Comparison of ENCODE assay signal across 13 mouse cellular contexts in genomic region chr2:164886617-164887016, GRCm38 (mm10). TPM values are rescaled to one million over a fixed set of nuclear protein-coding genes. Genes with fewer than 3 reads are reported as not detected.
DNase-seq lines count a peak whose midpoint lies in the region; ATAC-seq and TF ChIP-seq lines count a peak whose summit lies in the region.
"Had no signal": no experiment of that assay in that cellular context is flagged by ENCODE, and none has a peak within 500 bp of the region (broad histone marks: within the 10 kb centered on the region; RNA-seq: fewer than 3 reads in every experiment).

No protein-coding gene starts in this region.

- 92% methylated on average over 10 of the region's 10 CpGs for WGBS in forebrain, embryonic 15.5 days
- WGBS in forebrain, embryonic 16.5 days = 94% methylated on average over 10 of the region's 10 CpGs
- WGBS in midbrain, postnatal 0 days = 86% methylated on average over 10 of the region's 10 CpGs
- 90% methylated on average over 10 of the region's 10 CpGs for WGBS in midbrain, embryonic 14.5 days

- no peaks in the 10 kb centered on the region for H3K27me3 ChIP-seq in forebrain, embryonic 15.5 days
- no peaks in the 10 kb centered on the region for H3K27me3 ChIP-seq in forebrain, embryonic 16.5 days (replicated peaks; ENCODE audit: control insufficient read depth, insufficient read depth, low read length)
- no peaks in the 10 kb centered on the region for H3K27me3 ChIP-seq in midbrain, postnatal 0 days (ENCODE audit: insufficient read depth, low read length)
- no peaks in the 10 kb centered on the region for H3K27me3 ChIP-seq in midbrain, embryonic 14.5 days (ENCODE audit: control insufficient read depth, insufficient read depth, low read length)
- H3K27me3 ChIP-seq: embryonic facial prominence, embryonic 12.5 days; heart, embryonic 15.5 days; hindbrain, embryonic 15.5 days had no signal

- H3K4me2 ChIP-seq in forebrain, embryonic 15.5 days (replicated peaks) = no peak overlapping the region
- H3K4me2 ChIP-seq in forebrain, embryonic 16.5 days (ENCODE audit: low read length) = no peak overlapping the region
- no peak overlapping the region for H3K4me2 ChIP-seq in midbrain, postnatal 0 days (ENCODE audit: low read depth, low read length, poor library complexity, severe bottlenecking)
- H3K4me2 ChIP-seq in midbrain, embryonic 14.5 days (ENCODE audit: low read length) = no peak overlapping the region
- H3K4me2 ChIP-seq: embryonic facial prominence, embryonic 12.5 days; heart, embryonic 11.5 days; heart, embryonic 15.5 days; hindbrain, embryonic 15.5 days had no signal

- DNase-seq in layer of hippocampus, adult 2 months (ENCODE audit: low spot score in 2 of 2) = no peak
- no peak for DNase-seq in layer of hippocampus, postnatal 10 days (ENCODE audit: low spot score in 2 of 2)
- DNase-seq in midbrain, postnatal 0 days (ENCODE audit: low spot score) = no peak
- no peak for DNase-seq in midbrain, embryonic 14.5 days

- H3K4me3 ChIP-seq in forebrain, embryonic 15.5 days = no peak overlapping the region
- no peak overlapping the region for H3K4me3 ChIP-seq in forebrain, embryonic 16.5 days (replicated peaks; ENCODE audit: low read length)
- H3K4me3 ChIP-seq in layer of hippocampus, adult 2 months = no peak overlapping the region
- no peak overlapping the region for H3K4me3 ChIP-seq in midbrain, postnatal 0 days (ENCODE audit: low read depth, low read length)
- H3K4me3 ChIP-seq in midbrain, embryonic 14.5 days (replicated peaks; ENCODE audit: low read depth, low read length) = no peak overlapping the region
- H3K4me3 ChIP-seq: embryonic facial prominence, embryonic 12.5 days; heart, adult 2 months; heart, embryonic 15.5 days; hindbrain, embryonic 15.5 days had no signal

- peaks cover 12% of the 10 kb centered on the region for H3K4me1 ChIP-seq in forebrain, embryonic 15.5 days
- peaks cover 9% of the 10 kb centered on the region for H3K4me1 ChIP-seq in forebrain, embryonic 16.5 days (replicated peaks; ENCODE audit: control insufficient read depth, insufficient read depth, low read length)
- no peaks in the 10 kb centered on the region for H3K4me1 ChIP-seq in midbrain, postnatal 0 days (ENCODE audit: insufficient read depth, low read length)
- 0 out of 2 replicates have a peak, but pooled peaks cover 3% of the 10 kb centered on the region for H3K4me1 ChIP-seq in midbrain, embryonic 14.5 days (ENCODE audit: control insufficient read depth, insufficient read depth, low read length)
- H3K4me1 ChIP-seq: hindbrain, embryonic 15.5 days had no signal

- no peaks in the 10 kb centered on the region for H3K9me3 ChIP-seq in forebrain, embryonic 15.5 days
- no peaks in the 10 kb centered on the region for H3K9me3 ChIP-seq in forebrain, embryonic 16.5 days (ENCODE audit: control insufficient read depth, low read length)
- H3K9me3 ChIP-seq in midbrain, postnatal 0 days (ENCODE audit: low read length) = no peaks in the 10 kb centered on the region
- H3K9me3 ChIP-seq in midbrain, embryonic 14.5 days (ENCODE audit: control insufficient read depth, low read length) = no peaks in the 10 kb centered on the region
- H3K9me3 ChIP-seq: embryonic facial prominence, embryonic 12.5 days; heart, embryonic 15.5 days; hindbrain, embryonic 15.5 days had no signal

- ATAC-seq in forebrain, embryonic 15.5 days (replicated peaks) = no peak
- ATAC-seq in forebrain, embryonic 16.5 days = no peak
- no peak for ATAC-seq in midbrain, postnatal 0 days (ENCODE audit: low FRiP score)
- ATAC-seq in midbrain, embryonic 14.5 days (ENCODE audit: low FRiP score, low TSS enrichment) = no peak

- H3K9ac ChIP-seq in forebrain, embryonic 15.5 days (replicated peaks) = no peak overlapping the region
- no peak overlapping the region for H3K9ac ChIP-seq in forebrain, embryonic 16.5 days (replicated peaks; ENCODE audit: low read depth, low read length)
- H3K9ac ChIP-seq in midbrain, postnatal 0 days (replicated peaks; ENCODE audit: low read length, poor library complexity, severe bottlenecking) = no peak overlapping the region
- H3K9ac ChIP-seq in midbrain, embryonic 14.5 days (replicated peaks; ENCODE audit: low read length) = no peak overlapping the region
- H3K9ac ChIP-seq: embryonic facial prominence, embryonic 12.5 days; forebrain, postnatal 0 days; heart, embryonic 15.5 days; hindbrain, embryonic 15.5 days had no signal

- no peak for TF ChIP-seq CTCF in layer of hippocampus, adult 2 months (conservative IDR thresholded peaks at IDR 0.05)
- TF ChIP-seq CTCF in midbrain, postnatal 0 days (IDR thresholded peaks at IDR 0.05) = no peak

- H3K36me3 ChIP-seq in forebrain, embryonic 15.5 days = peaks cover 89% of the 10 kb centered on the region
- peaks cover 45% of the 10 kb centered on the region for H3K36me3 ChIP-seq in forebrain, embryonic 16.5 days (ENCODE audit: control insufficient read depth, insufficient read depth)
- peaks cover 81% of the 10 kb centered on the region for H3K36me3 ChIP-seq in midbrain, postnatal 0 days (ENCODE audit: insufficient read depth, low read length)
- H3K36me3 ChIP-seq in midbrain, embryonic 14.5 days (ENCODE audit: control insufficient read depth, insufficient read depth, low read length) = peaks cover 86% of the 10 kb centered on the region

- peak overlapping the region; percentile 39; the same call in 1 of the 2 replicates for H3K27ac ChIP-seq in forebrain, embryonic 15.5 days (replicated peaks)
- no peak overlapping the region; the same call in 1 of the 2 replicates for H3K27ac ChIP-seq in forebrain, embryonic 16.5 days (ENCODE audit: low read length)
- H3K27ac ChIP-seq in layer of hippocampus, adult 2 months = peak overlapping the region; percentile 70
- H3K27ac ChIP-seq in midbrain, postnatal 0 days (ENCODE audit: low read depth, low read length) = 0 out of 2 replicates have a peak overlapping the region, but pooled peaks have one; percentile 14
- no peak overlapping the region for H3K27ac ChIP-seq in midbrain, embryonic 14.5 days (replicated peaks; ENCODE audit: low read depth, low read length)
- H3K27ac ChIP-seq: embryonic facial prominence, embryonic 12.5 days; heart, adult 2 months; hindbrain, embryonic 15.5 days had no signal

RNA-seq across cellular contexts. Expression of gene Pcif1, which starts 7.5 kb away (rescaled TPM):
- 94.8 and 101 TPM in 2 replicates for polyA plus RNA-seq in forebrain, embryonic 15.5 days (2015; fragmentation: Nextera tagmentation; extraction: Ambion mirVana)
- polyA plus RNA-seq in forebrain, embryonic 16.5 days (2015; fragmentation: Nextera tagmentation; extraction: Ambion mirVana) = 79.3 and 93.7 TPM in 2 replicates
- total RNA-seq in layer of hippocampus, adult 2 months (2021) = 10 to 100 TPM; 45.9 to 49.6 TPM
- 10 to 100 TPM; 45.0 to 50.9 TPM for total RNA-seq in layer of hippocampus, postnatal 10 days (2021)
- total RNA-seq in midbrain, postnatal 0 days (2014; rRNA removed) = 77.2 and 90.1 TPM in 2 replicates
- 88.9 and 94.6 TPM in 2 replicates for polyA plus RNA-seq in midbrain, postnatal 0 days (2015; fragmentation: Nextera tagmentation; extraction: Ambion mirVana)
- 92.8 and 99.5 TPM in 2 replicates for polyA plus RNA-seq in midbrain, embryonic 14.5 days (2014; fragmentation: Nextera tagmentation; extraction: Ambion mirVana)

RNA-seq across cellular contexts. Expression of gene Zfp335, which starts 24.9 kb away (rescaled TPM):
- polyA plus RNA-seq in forebrain, embryonic 15.5 days (2015; fragmentation: Nextera tagmentation; extraction: Ambion mirVana) = 15.7 and 16.7 TPM in 2 replicates
- polyA plus RNA-seq in forebrain, embryonic 16.5 days (2015; fragmentation: Nextera tagmentation; extraction: Ambion mirVana) = 16.2 and 19.9 TPM in 2 replicates
- 10 to 100 TPM; 29.0 to 30.9 TPM for total RNA-seq in layer of hippocampus, adult 2 months (2021)
- 10 to 100 TPM; 24.0 to 24.1 TPM for total RNA-seq in layer of hippocampus, postnatal 10 days (2021)
- 28.9 and 29.0 TPM in 2 replicates for total RNA-seq in midbrain, postnatal 0 days (2014; rRNA removed)
- 11.1 and 11.4 TPM in 2 replicates for polyA plus RNA-seq in midbrain, postnatal 0 days (2015; fragmentation: Nextera tagmentation; extraction: Ambion mirVana)
- polyA plus RNA-seq in midbrain, embryonic 14.5 days (2014; fragmentation: Nextera tagmentation; extraction: Ambion mirVana) = 13.9 and 15.5 TPM in 2 replicates

RNA-seq across cellular contexts. Expression of gene Pltp, which starts 29.1 kb away (rescaled TPM):
- 45.3 and 50.7 TPM in 2 replicates for polyA plus RNA-seq in forebrain, embryonic 15.5 days (2015; fragmentation: Nextera tagmentation; extraction: Ambion mirVana)
- 45.7 and 63.9 TPM in 2 replicates for polyA plus RNA-seq in forebrain, embryonic 16.5 days (2015; fragmentation: Nextera tagmentation; extraction: Ambion mirVana)
- total RNA-seq in layer of hippocampus, adult 2 months (2021) = 10 to 100 TPM; 67.4 to 86.9 TPM
- total RNA-seq in layer of hippocampus, postnatal 10 days (2021) = 10 to 100 TPM; 72.9 to 79.2 TPM
- 55.5 and 59.8 TPM in 2 replicates for total RNA-seq in midbrain, postnatal 0 days (2014; rRNA removed)
- polyA plus RNA-seq in midbrain, postnatal 0 days (2015; fragmentation: Nextera tagmentation; extraction: Ambion mirVana) = 85.5 and 87.7 TPM in 2 replicates
- polyA plus RNA-seq in midbrain, embryonic 14.5 days (2014; fragmentation: Nextera tagmentation; extraction: Ambion mirVana) = 29.8 and 91.1 TPM in 2 replicates

RNA-seq across cellular contexts. Expression of gene Neurl2, which starts 53.4 kb away (rescaled TPM):
- 5.6 and 6.5 TPM in 2 replicates for polyA plus RNA-seq in forebrain, embryonic 15.5 days (2015; fragmentation: Nextera tagmentation; extraction: Ambion mirVana)
- 5.9 and 7.0 TPM in 2 replicates for polyA plus RNA-seq in forebrain, embryonic 16.5 days (2015; fragmentation: Nextera tagmentation; extraction: Ambion mirVana)
- 1 to 10 TPM; 2.8 to 3.6 TPM for total RNA-seq in layer of hippocampus, adult 2 months (2021)
- 1 to 10 TPM; 3.5 to 4.7 TPM for total RNA-seq in layer of hippocampus, postnatal 10 days (2021)
- total RNA-seq in midbrain, postnatal 0 days (2014; rRNA removed) = 10.4 and 11.2 TPM in 2 replicates
- polyA plus RNA-seq in midbrain, postnatal 0 days (2015; fragmentation: Nextera tagmentation; extraction: Ambion mirVana) = 7.6 and 7.8 TPM in 2 replicates
- polyA plus RNA-seq in midbrain, embryonic 14.5 days (2014; fragmentation: Nextera tagmentation; extraction: Ambion mirVana) = 5.1 and 6.9 TPM in 2 replicates
- total RNA-seq: hematopoietic stem cell, adult 5-6 weeks had no signal

RNA-seq across cellular contexts. Expression of gene Ctsa, which starts 53.9 kb away (rescaled TPM):
- 97.7 and 98.4 TPM in 2 replicates for polyA plus RNA-seq in forebrain, embryonic 15.5 days (2015; fragmentation: Nextera tagmentation; extraction: Ambion mirVana)
- 98.9 and 102 TPM in 2 replicates for polyA plus RNA-seq in forebrain, embryonic 16.5 days (2015; fragmentation: Nextera tagmentation; extraction: Ambion mirVana)
- 100 to 1,000 TPM; 103 to 108 TPM for total RNA-seq in layer of hippocampus, adult 2 months (2021)
- total RNA-seq in layer of hippocampus, postnatal 10 days (2021) = 10 to 100 TPM; 70.8 to 76.9 TPM
- 110 and 112 TPM in 2 replicates for total RNA-seq in midbrain, postnatal 0 days (2014; rRNA removed)
- polyA plus RNA-seq in midbrain, postnatal 0 days (2015; fragmentation: Nextera tagmentation; extraction: Ambion mirVana) = 101 and 102 TPM in 2 replicates
- 77.1 and 88.2 TPM in 2 replicates for polyA plus RNA-seq in midbrain, embryonic 14.5 days (2014; fragmentation: Nextera tagmentation; extraction: Ambion mirVana)

Comparison
In these comparisons a context has a peak if more than half of its experiments do, and no peak if none do; other contexts are left out.
1. H3K27ac ChIP-seq: peak in forebrain, embryonic 15.5 days (single experiment), layer of hippocampus, adult 2 months (single experiment) and midbrain, postnatal 0 days (single experiment); none in forebrain, embryonic 16.5 days (single experiment) and midbrain, embryonic 14.5 days (single experiment).